Mouse (Mus musculus) neutrophil, adult 5-6 weeks (primary cell): ENCODE data around the gene 1700037H04Rik. TPM values are rescaled to one million over a fixed set of nuclear protein-coding genes. Genes with fewer than 3 reads are reported as not detected.
A peak's percentile ranks its signal among the peaks of the same experiment; 100 is the strongest.

Experiments used
- ATAC-seq: fragments of 151-379, 151-347 bp; 2 replicates; pipeline ENCODE4 v1.8.0; 2017; ENCODE audit warnings: mild to moderate bottlenecking, moderate TSS enrichment; ENCODE audit not compliant: insufficient number of reproducible peaks, poor library complexity, low FRiP score, severe bottlenecking; ENCODE audit errors: extremely low read depth
- total RNA-seq: library from RNA; stranded (forward); fragments of 200-1000 nt; gene quantifications from 2 replicates; pipeline ENCODE4 v1.2.3, GENCODE M21; 2017

The 1700037H04Rik gene
- total RNA-seq, 1 experiment from 2014 or later, result 10.1 TPM

- peak; percentile 33; the same call in 1 of the 2 replicates for ATAC-seq
Observed at GRCm38 (mm10) chr2:131179990-131180587, 20.2 kb upstream of the 1700037H04Rik start, which contains the start of gene Cenpb. Gene Cenpb (minus strand): TSS chr2:131180067.

DNA sequence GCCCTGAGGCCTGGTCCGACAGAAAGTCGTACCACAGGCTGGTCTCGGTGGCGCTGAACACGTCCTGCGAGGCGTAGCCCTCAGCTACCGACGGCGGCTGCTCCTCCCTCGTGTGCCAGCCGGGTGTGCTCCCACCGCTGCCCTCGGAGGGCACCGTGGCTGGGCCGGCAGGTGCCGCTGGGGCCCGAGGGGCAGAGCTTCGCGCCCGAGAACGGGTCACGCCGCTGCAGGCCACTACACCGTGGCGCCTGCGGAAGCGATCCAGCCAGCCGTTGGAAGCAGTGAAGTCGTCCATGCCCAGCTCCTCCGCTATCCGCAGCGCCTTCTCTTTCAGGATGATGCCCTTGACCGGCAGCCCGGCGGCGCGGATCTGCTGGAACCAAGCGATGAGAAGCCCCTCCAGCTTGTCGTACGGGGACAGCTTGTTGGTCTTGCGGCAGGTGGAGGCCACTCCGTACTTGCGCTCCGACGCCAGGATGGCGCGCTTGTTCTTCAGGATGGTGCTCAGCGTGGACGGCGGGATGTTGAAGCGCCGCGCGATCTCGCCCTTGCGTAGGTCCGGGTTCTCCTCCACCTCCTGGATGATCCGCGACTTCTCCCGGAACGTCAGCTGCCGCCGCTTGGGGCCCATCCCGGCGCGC is 19.5 kb upstream of the 1700037H04Rik start:
- ATAC-seq, result peak; percentile 11; the same call in 1 of the 2 replicates

- ATAC-seq, result no peak
Observed at GRCm38 (mm10) chr2:131178828-131179245, 19.0 kb upstream of the 1700037H04Rik start.

DNA sequence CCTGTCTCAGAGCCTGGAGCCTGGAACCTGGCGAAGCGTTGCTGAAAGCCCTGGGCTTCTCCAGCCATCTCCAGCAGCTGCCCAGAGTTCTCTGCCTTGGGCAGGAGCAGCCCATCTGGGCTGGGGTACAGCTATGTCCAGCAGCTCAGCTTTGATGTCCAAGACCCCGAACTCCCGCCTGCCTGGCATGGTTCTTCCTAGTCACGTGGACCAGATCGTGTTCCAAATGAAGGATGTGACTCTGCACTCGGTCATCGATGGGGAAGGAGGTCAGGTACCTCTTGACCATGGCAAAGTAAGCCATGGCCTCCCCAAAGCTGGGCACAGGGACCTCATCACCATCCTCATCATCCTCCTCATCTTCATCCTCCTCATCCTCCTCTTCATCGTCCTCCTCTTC is 18.1 kb upstream of the 1700037H04Rik start:
- no peak for ATAC-seq

DNA sequence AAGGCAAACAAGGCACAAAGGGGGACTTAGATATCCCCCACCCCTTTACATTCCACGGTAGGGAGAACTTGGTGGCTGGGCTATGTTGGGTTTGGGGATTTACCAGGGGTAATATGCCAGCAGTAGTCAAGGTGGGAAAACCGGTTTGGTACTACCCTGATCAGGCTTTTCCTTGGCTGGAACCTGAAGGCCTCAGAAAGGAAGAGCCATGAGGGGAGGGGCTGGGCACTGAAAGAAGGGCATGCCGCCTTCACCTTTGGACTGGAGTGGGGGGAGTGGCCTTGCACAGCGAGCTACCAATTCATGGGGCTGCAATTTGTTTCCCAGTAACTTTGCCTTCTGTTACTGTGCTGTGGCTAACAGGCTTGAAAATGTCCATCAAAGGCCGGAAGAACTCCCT is 16.6 kb upstream of the 1700037H04Rik start:
- no peak for ATAC-seq

GRCm38 (mm10) chr2:131175945-131176309 is 16.0 kb upstream of the 1700037H04Rik start:
- no peak for ATAC-seq

- no peak for ATAC-seq
Observed at GRCm38 (mm10) chr2:131175286-131175944, 15.5 kb upstream of the 1700037H04Rik start.

DNA sequence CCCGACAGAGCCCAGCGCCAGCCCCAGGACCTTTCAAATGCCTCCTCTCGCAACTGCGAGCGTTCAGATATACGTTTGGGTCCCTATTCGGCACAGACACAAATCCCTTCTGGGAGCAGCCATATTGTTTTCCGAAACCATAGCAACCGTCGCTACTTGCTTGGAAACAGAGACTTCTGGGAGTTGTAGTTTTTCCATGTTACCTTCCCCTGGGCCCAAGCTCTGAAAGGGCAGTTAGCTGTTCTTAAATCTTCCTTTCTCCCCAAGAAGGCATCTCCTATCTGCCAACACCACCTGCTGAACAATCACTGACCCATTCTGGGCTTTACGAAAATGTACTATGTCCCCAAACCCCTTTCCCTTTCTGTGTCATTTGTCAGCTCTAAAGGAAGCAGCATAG is 14.8 kb upstream of the 1700037H04Rik start:
- peak; percentile 80 for ATAC-seq

DNA sequence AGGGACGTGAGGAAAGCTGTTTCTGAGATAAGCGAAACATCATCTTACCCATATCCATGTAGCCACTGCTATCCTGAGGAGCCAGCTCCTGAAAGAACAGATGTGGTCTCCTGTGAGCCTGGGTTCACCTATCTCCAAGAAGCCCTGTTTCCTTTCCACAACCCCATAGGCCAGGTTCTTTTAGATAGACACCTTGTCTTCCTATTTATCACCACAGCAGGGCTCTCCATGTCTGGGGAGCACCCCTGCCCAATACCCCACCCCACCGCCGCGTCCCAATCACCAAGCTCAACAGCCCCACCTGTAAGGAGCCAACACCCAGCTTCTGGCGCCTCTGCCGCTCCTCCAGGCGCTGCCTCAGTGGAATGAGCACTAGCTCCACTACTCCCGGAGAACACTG is 12.4 kb upstream of the 1700037H04Rik start:
- no peak for ATAC-seq

DNA sequence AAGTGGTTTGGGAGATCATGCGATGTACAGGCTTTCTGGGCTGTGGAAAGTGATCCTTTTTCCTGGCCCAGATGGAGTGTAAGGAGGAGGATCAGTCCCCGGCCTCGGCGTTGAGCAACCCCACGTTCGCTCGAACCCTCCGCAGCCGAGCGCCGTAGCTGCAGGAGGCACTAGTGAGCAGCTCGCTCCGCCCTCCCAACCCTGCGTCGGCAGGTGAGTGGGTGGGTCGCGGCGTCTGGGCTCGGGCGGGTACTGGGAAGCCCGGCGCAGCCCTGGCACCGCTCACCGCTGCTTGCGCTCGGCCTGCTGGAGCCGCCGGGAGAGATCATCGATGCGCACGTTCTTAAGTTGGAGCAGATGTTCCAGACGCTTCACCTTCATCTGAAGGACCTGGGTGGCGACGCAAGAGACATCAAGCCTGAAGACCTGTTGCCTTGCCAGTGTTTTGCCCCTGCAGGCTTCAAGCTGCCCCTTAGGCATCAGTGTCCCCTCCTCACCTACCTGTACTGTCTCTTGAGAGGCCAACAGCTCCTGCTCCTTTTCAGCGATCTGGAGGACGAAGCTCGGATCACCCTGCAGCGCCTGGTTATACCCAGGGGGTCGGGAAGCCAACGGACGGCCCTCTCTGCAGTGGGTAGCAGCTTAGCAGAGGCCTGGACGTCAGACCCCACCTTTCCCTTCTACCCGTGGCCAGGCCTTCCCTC is 11.7 kb upstream of the 1700037H04Rik start:
- ATAC-seq, result no peak

DNA sequence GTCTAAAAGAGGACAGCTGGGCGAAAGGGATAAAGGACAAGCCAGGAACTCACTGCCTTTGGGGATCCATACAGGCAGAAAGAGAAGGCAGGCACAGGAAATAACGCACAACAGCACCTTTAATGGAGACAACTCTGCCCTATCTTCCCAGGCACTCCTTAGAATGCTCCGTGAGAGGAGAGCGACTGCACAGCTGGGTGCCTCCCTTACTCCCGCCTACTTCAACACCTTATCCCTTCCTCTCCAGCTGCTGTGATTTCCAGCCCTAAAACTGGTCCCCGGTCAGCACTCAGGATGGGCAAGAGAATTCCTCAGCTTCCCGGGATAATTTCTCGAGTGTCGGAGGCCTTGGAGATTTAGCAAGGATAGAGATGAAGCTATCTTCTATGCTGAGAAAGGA is 11.1 kb upstream of the 1700037H04Rik start:
- ATAC-seq, result no peak

- no peak for ATAC-seq
Observed at GRCm38 (mm10) chr2:131168914-131169313, 9.0 kb upstream of the 1700037H04Rik start.

GRCm38 (mm10) chr2:131167984-131168383 is 8.1 kb upstream of the 1700037H04Rik start:
- no peak for ATAC-seq

GRCm38 (mm10) chr2:131166172-131166571 is 6.3 kb upstream of the 1700037H04Rik start:
- ATAC-seq, result no peak

DNA sequence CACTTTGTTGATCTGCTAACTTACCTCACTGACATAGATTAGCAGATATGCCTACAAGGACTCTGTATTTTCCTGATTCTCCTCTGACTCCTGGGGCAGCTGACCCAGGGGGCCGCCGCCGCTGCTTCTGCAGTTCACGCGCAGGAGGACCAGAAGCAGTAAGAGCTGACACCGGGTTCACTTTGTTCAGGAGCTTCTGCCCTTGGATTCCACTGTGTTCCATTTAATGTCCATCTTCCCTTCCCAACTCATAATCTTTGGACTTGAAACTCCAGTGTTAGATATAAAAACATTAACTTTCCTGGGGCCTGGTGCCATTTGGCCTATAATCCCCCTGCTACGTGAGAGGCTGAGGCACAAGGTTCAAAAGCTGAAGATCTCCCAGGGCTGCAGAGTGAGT is 4.0 kb upstream of the 1700037H04Rik start:
- ATAC-seq, result no peak

DNA sequence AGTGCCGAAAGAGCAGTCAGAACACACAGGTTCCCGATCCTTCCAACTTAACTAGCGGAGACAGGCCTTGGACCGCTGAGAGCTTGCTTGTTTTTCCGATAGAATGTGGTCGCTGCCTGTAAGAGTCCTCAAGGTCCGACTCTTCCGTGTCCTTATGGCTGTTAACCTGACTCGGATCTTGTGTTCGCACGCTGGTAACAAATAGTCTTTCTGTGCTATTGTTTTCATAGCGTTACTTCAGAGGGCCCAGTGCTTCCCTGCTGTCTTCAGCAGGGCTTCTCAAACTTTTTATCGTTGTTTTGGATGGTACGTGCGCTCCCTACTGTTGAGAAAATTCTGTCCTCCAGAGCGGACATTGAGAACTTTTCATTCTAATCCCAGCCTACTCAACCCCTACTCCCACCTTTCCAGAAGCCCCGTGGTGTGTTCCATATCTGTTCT is 810 bp upstream of the 1700037H04Rik start:
- ATAC-seq, result no peak

- no peak for ATAC-seq
Observed at GRCm38 (mm10) chr2:131159491-131159910, 380 bp downstream of the 1700037H04Rik start.

DNA sequence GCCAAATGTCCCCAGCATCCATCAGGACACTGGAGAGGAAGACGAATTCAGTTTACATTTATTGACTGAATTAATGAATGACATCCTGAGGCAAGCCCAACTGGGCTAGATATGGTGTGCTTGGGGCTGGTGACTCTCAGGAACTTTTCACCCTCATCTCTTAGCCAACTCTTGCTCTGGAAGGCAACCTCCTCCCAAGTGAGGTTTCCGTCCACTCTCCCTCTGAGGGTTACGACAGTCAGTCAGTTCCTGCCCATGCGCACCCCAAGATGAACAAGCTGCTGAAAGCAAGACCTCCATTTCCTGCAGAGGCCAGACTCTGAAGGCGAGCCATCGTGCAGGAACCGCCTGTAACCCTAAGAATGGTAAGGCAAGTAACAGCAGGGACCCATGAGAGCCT is 2.9 kb downstream of the 1700037H04Rik start:
- no peak for ATAC-seq

DNA sequence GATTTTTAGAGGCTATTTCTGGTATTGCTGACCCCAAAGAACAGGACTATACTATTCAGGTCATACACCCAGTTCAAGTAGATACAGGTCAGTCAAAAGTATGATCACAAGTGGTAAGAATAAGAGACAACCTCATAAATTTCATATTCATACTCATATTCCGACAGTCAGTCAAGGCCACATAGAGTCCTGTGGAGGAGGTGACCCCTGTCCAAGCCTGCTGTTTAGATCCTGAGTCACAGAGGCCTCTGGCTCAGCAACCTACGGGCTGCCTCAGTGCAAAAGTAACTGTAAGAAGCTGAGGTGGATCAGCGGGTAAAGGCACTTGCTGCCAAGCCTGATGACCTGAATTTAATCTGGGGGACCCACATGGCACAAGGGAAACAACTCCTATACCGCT is 5.8 kb downstream of the 1700037H04Rik start:
- no peak for ATAC-seq
